Mouse (Mus musculus): ENCODE data around the gene Psmd10. TPM values are rescaled to one million over a fixed set of nuclear protein-coding genes. Genes with fewer than 3 reads are reported as not detected.

Gene Psmd10
- total and polyA plus RNA-seq, 3 experiments, result 1.1 to 29.8 (median 27.1) TPM

Other genes starting within 250 kb of the Psmd10 start
- gene Tex13b, start 143.3 kb downstream of the Psmd10 start, total RNA-seq (2021), result not detected
- gene Tex13b, start 143.3 kb downstream of the Psmd10 start, polyA plus RNA-seq (2012; rRNA removed), result not detected in 2 replicates
- not detected for gene Vsig1, start 49.1 kb downstream of the Psmd10 start, total RNA-seq (2021)
- gene Vsig1, start 49.1 kb downstream of the Psmd10 start, polyA plus RNA-seq (2012; rRNA removed), result not detected in 2 replicates
- gene Atg4a, start 179 bp upstream of the Psmd10 start, total RNA-seq (2021), result 10 to 100 TPM; 12.3 to 13.2 TPM
- gene Atg4a, start 179 bp upstream of the Psmd10 start, polyA plus RNA-seq (2012; rRNA removed), result 0.94 and 1.4 TPM in 2 replicates